Mouse (Mus musculus) CD4-positive, CD25-positive, alpha-beta regulatory T cell, adult 9 weeks (primary cell): ENCODE measurements around the gene Usp39. TPM values are rescaled to one million over a fixed set of nuclear protein-coding genes. Genes with fewer than 3 reads are reported as not detected.

ENCODE experiments used
- polyA plus RNA-seq: library from polyadenylated mRNA; unstranded; fragments of 100-300 nt; shearing (Covaris generic); gene quantifications from one replicate; pipeline ENCODE4 v1.2.1, GENCODE M21; 2017

Usp39 gene
- 14.7 TPM for polyA plus RNA-seq

GRCm38 (mm10) chr6:72345074-72345567 lies at the start of gene Usp39:
Usp39 (minus strand) TSS chr6:72345184.

GRCm38 (mm10) chr6:72389941-72390771 lies 45.2 kb upstream of the Usp39 start, which contains the start of gene Vamp8:
Vamp8 (minus strand) TSS chr6:72390703.

GRCm38 (mm10) chr6:72380131-72380770 lies 35.3 kb upstream of the Usp39 start, which contains the start of gene Vamp5:
Vamp5 (minus strand) TSS chr6:72380468.

GRCm38 (mm10) chr6:72366844-72367443 lies 22.0 kb upstream of the Usp39 start, which contains the start of gene Rnf181:
Rnf181 (minus strand) TSS chr6:72366956.

GRCm38 (mm10) chr6:72355066-72355911 lies 10.3 kb upstream of the Usp39 start, which contains the start of gene Tmem150a:
Tmem150a (plus strand) TSS chr6:72355447.

GRCm38 (mm10) chr6:72347166-72347941 lies 2.4 kb upstream of the Usp39 start, which contains the start of gene 0610030E20Rik:
0610030E20Rik (plus strand) TSS chr6:72347317.

Other genes starting within 250 kb of the Usp39 start
- gene St3gal5, start 247.6 kb downstream of the Usp39 start, polyA plus RNA-seq: 1.1 TPM
- not detected for gene Atoh8, start 109.6 kb downstream of the Usp39 start, polyA plus RNA-seq
- gene Sftpb, start 40.6 kb downstream of the Usp39 start, polyA plus RNA-seq: not detected
- gene 0610030E20Rik, start 2.1 kb upstream of the Usp39 start, polyA plus RNA-seq: 33.4 TPM
- 0.73 TPM for gene Tmem150a, start 10.3 kb upstream of the Usp39 start, polyA plus RNA-seq
- gene Rnf181, start 21.8 kb upstream of the Usp39 start, polyA plus RNA-seq: 161 TPM
- 60.0 TPM for gene Vamp5, start 35.3 kb upstream of the Usp39 start, polyA plus RNA-seq
- gene Vamp8, start 45.5 kb upstream of the Usp39 start, polyA plus RNA-seq: 307 TPM
- 14.6 TPM for gene Ggcx, start 69.1 kb upstream of the Usp39 start, polyA plus RNA-seq
- gene Mat2a, start 94.4 kb upstream of the Usp39 start, polyA plus RNA-seq: 396 TPM
- gene Sh2d6, start 176.5 kb upstream of the Usp39 start, polyA plus RNA-seq: not detected
- gene Capg, start 199.2 kb upstream of the Usp39 start, polyA plus RNA-seq: 460 TPM